Mouse (Mus musculus) layer of hippocampus, adult 9-10 months (tissue): Measurements from ENCODE around the gene Hist1h3g.
"Not testable (repeated sequence)": the region's sequence is repeated elsewhere in the genome, so short reads cannot be mapped to it uniquely, and the experiment has no call there.

ENCODE experiments used
- DNase-seq: peaks from one replicate; pipeline ENCODE4 v3.0.0; 2022; ENCODE audit warnings: low spot score

Gene Hist1h3g

DNA sequence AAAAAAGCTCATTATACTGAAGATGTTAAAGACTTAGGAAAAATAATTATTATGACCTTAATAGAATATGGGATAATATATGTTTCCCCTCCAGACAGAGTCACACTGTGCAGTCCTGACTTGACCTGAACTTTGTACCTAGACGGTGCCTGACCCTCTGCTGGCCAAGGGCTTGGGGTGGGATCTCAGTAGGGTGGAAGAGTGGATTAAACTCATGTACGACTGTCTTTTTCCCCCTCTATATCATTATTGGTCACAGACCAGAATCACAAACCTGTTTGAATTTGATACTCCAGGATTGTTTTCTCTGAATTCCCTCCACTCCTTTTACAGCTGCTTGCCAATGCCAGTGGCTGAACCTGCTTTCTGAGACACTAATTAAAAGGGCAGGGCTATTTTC is 25.5 kb downstream of the Hist1h3g start:
- not testable (repeated sequence) for DNase-seq

DNA sequence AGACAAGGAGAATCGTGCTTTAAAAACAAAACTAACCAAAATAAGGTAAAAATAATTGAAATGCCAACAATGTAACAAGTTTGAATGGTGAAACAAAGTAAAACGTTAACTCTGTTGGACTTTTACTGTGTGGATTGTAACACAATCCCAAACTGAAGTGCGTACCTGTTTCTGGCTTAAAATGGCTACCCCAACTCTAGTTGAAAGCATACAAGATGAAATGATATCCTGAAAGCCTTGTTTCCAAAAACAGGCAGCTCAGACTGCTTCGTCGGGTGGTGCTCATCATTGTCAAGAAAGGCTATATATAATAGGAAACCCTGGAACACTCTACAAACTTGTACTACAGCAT is 26.3 kb downstream of the Hist1h3g start:
- not testable (repeated sequence) for DNase-seq

GRCm38 (mm10) chr13:23561883-23562659 is 26.8 kb downstream of the Hist1h3g start, which contains the start of gene Hist1h3e:
Hist1h3e (minus strand) TSS chr13:23562369.
- peak; percentile 96 for DNase-seq

DNA sequence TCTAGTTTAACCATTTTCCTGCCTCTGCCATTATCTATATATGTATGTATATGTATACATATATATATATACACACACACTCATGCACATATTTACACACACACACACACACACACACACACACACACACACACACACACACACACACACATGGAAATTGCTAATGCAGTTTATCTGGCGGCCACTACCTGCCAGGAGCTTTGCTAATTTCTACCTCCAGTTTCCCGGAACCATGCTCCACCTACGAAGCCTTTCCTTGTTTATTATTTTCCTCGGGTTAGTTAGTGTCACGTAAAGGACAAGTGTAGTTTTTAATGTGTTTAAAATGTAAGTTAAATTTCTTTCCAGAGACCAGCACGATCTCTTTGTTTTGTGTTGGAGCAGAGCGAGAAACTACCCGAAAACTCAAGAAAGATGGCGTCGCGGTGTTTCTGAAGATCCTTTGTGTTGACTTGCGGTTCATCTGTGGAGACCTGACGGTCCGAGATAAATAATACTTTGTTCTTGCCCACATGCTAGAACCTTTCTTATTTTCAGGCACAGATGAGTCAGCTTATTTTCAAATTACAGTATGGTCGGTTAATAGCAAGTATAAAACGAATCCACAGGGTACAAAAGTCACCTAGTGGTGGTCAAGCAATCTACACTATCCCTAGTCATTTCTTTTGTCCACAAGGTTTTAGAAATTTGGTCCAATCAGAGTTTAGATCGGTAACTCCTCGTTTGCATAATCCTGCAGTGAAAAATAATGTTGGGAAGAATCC is 27.7 kb downstream of the Hist1h3g start:
- no peak for DNase-seq

DNA sequence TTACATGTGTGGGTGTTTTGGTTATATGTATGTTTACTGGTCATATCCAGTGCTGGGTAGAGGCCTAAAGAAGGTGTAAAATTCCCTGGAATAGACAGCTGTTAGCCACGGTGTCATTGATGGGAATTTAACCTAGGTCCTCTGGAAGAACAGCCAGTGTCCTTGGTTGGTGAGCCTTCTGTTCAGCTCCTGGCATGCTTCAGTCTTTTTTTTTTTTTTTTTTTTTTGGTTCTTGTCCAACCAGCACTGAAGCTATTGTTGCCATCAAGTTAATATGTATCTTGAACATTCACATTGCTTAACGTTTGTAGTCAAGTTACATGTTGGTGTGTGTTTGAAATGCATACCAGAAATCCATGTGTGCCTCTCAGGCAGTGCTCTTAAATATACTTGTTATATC is 29.3 kb downstream of the Hist1h3g start:
- no peak for DNase-seq

- DNase-seq: not testable (repeated sequence)
Measured at GRCm38 (mm10) chr13:23570261-23571021, 35.2 kb downstream of the Hist1h3g start.

GRCm38 (mm10) chr13:23571022-23571503 is 35.8 kb downstream of the Hist1h3g start, which contains the start of the genes Hist1h2ae and Hist1h2bg:
Hist1h2ae (minus strand) TSS chr13:23571220.
Hist1h2bg (plus strand) TSS chr13:23571396.
- peak; percentile 88 for DNase-seq

DNA sequence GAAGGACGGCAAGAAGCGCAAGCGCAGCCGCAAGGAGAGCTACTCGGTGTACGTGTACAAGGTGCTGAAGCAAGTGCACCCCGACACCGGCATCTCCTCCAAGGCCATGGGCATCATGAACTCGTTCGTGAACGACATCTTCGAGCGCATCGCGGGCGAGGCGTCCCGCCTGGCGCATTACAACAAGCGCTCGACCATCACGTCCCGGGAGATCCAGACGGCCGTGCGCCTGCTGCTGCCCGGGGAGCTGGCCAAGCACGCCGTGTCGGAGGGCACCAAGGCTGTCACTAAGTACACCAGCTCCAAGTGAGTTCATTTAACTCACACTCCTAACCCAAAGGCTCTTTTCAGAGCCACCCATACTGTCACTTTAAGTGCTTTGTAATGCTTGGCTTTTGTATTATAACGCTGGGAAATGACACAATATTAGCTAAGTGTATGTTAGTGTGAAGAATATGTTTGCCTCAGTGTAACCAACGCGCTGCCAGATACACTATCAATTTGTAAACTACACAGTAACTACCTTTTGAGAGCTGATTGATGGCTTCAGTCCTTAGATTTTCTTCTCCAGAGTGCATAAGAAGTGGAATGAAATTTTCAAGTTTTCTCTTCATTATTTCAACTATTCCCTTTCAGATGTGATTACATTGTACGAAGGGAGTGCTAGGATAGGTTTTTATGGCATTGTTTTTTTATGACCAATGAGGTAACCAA is 36.4 kb downstream of the Hist1h3g start:
- not testable (repeated sequence) for DNase-seq

GRCm38 (mm10) chr13:23572218-23573033 is 37.2 kb downstream of the Hist1h3g start:
- no peak for DNase-seq

GRCm38 (mm10) chr13:23573034-23573897 is 38.0 kb downstream of the Hist1h3g start:
- DNase-seq: not testable (repeated sequence)

- DNase-seq: peak; percentile 96
Measured at GRCm38 (mm10) chr13:23573898-23574524, 38.8 kb downstream of the Hist1h3g start, which contains the start of the genes Hist1h2bf and Hist1h2ad. Hist1h2bf (minus strand) TSS chr13:23574196. Hist1h2ad (plus strand) TSS chr13:23574381.

- not testable (repeated sequence) for DNase-seq
Measured at GRCm38 (mm10) chr13:23574546-23575170, 39.4 kb downstream of the Hist1h3g start.

DNA sequence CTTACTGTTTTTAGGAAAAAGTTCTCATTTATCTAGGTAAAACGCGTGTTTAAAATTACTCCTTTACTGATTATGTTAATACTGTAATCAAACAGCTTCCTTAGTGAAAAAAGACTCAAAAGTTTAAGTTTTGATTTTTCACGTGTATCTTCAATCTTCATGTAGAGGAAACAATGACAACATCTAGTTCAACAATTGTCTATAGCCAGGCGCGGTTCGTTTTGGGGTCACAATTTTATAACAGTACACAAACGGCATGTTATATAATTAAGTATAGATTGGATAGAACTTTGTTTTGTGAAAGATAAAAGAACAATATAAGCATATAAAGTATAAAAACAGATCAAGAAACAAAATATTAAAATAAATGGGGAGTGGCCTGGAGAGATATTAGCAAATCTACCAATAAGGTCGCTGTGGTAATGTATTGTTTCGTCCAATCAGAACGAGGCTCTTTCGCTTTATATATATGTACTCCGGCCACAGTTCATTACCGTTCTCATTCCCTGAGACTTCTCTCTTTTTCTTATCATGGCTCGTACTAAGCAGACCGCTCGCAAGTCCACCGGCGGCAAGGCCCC is 40.1 kb downstream of the Hist1h3g start, which contains the start of gene Hist1h3d:
Gene Hist1h3d, plus strand, starts transcription at position 493 of the 581 bp plus-strand sequence.
- DNase-seq: no peak

DNA sequence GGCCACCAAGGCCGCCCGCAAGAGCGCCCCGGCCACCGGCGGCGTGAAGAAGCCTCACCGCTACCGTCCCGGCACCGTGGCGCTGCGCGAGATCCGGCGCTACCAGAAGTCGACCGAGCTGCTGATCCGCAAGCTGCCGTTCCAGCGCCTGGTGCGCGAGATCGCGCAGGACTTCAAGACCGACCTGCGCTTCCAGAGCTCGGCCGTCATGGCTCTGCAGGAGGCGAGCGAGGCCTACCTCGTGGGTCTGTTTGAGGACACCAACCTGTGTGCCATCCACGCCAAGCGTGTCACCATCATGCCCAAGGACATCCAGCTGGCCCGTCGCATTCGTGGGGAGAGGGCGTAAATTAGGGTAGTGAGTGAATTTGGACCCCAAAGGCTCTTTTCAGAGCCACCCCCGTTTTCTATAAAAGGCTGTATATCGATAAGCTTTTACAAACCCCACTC is 40.7 kb downstream of the Hist1h3g start:
- not testable (repeated sequence) for DNase-seq

DNA sequence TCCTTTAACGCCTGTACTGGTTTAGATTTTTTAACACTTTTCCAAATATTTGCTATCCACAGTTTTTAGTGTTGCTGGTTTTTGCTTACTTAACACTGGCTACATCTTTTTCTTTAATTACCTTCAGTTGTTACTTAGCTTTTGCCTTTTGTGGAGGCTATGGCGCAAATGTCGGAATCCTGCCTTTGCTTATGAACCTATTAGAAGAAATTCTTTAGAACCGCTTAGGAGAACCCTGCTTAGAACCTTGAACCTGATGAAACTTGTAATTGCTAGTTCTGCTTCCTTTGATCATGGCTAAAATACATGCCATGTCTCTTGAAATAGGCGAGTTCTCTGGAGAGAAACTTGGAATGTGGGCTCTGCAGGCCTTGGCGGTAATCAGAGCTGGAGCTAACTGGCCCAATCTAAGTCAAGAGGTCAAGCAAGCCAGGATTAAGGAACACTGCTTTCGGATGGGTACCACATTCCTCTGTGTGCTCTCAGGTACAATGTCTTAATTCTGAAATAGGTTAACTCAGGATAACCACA is 41.2 kb downstream of the Hist1h3g start:
- no peak for DNase-seq

GRCm38 (mm10) chr13:23576906-23577639 is 41.9 kb downstream of the Hist1h3g start:
- no peak for DNase-seq

DNA sequence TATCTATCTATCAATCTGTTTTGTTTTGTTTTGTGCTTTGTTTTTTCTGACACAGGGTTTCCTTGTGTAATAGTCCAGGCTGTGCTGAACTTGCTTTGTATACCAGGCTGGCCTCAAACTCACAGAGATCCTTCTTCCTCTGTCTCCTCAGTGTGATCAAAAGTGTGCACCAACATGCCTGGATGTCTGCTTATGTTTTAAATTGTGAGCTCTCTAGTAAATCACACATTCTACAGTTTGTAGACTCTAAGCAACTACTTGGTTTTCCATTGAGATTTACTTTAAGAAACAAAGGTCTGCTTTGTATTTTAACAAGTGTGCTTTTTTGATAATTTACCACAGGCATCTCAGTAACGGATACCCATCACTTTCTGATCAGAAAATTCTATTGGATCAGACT is 42.6 kb downstream of the Hist1h3g start:
- DNase-seq: no peak
